In genomic region chr19:53773937-53774640, GRCm38 (mm10) we compare ENCODE assay signal across 8 mouse cellular contexts.
DNase-seq lines count a peak whose midpoint lies in the region; ATAC-seq and TF ChIP-seq lines count a peak whose summit lies in the region.
"Had no signal": no experiment of that assay in that cellular context is flagged by ENCODE, and none has a peak within 500 bp of the region (broad histone marks: within the 10 kb centered on the region; RNA-seq: fewer than 3 reads in every experiment).

No protein-coding gene starts in this region.

- ATAC-seq in embryonic facial prominence, embryonic 11.5 days (replicated peaks; ENCODE audit: insufficient number of reproducible peaks, low FRiP score, low TSS enrichment, low read depth), result 0 out of 2 replicates have a peak, but pooled peaks have one; percentile 14

- no peak overlapping the region for H3K27ac ChIP-seq in embryonic facial prominence, embryonic 11.5 days (replicated peaks; ENCODE audit: low read depth, low read length)
- H3K27ac ChIP-seq in heart, adult 2 months, result peak overlapping the region; percentile 65
- H3K27ac ChIP-seq: embryonic facial prominence, embryonic 15.5 days had no signal

- WGBS in embryonic facial prominence, embryonic 11.5 days, result 52% methylated on average over 11 of the region's 11 CpGs
- 30% methylated on average over 11 of the region's 11 CpGs for WGBS in heart, adult 2 months

- no peak overlapping the region for H3K4me3 ChIP-seq in embryonic facial prominence, embryonic 11.5 days (ENCODE audit: low read depth, low read length)
- no peak overlapping the region for H3K4me3 ChIP-seq in heart, adult 2 months
- H3K4me3 ChIP-seq: embryonic facial prominence, embryonic 15.5 days had no signal

- H3K27me3 ChIP-seq in embryonic facial prominence, embryonic 11.5 days (ENCODE audit: control insufficient read depth, insufficient read depth, low read length), result no peaks in the 10 kb centered on the region
- no peaks in the 10 kb centered on the region for H3K27me3 ChIP-seq in heart, adult 2 months (ENCODE audit: control insufficient read depth, insufficient read depth, low read length)
- H3K27me3 ChIP-seq: embryonic facial prominence, embryonic 15.5 days had no signal

- H3K79me2 ChIP-seq in heart, adult 2 months (replicated peaks; ENCODE audit: control insufficient read depth, insufficient read depth, low read length), result no peaks in the 10 kb centered on the region

- H3K9me3 ChIP-seq in embryonic facial prominence, embryonic 11.5 days (replicated peaks; ENCODE audit: control insufficient read depth, low read length), result no peaks in the 10 kb centered on the region
- H3K9me3 ChIP-seq: embryonic facial prominence, embryonic 15.5 days had no signal

- TF ChIP-seq EP300 in heart, adult 2 months (IDR thresholded peaks at IDR 0.05; ENCODE audit: insufficient read depth, low read depth, low read length), result no peak

- H3K9ac ChIP-seq in embryonic facial prominence, embryonic 11.5 days (replicated peaks; ENCODE audit: low read length), result no peak overlapping the region
- no peak overlapping the region for H3K9ac ChIP-seq in heart, adult 2 months (ENCODE audit: low read depth, low read length)
- H3K9ac ChIP-seq: embryonic facial prominence, embryonic 15.5 days had no signal

- H3K36me3 ChIP-seq in embryonic facial prominence, embryonic 11.5 days (replicated peaks; ENCODE audit: control insufficient read depth, insufficient read depth, low read depth, low read length), result no peaks in the 10 kb centered on the region
- H3K36me3 ChIP-seq in heart, adult 2 months (ENCODE audit: control insufficient read depth, insufficient read depth, low read length), result peaks cover 5% of the 10 kb centered on the region; the same call in 1 of the 2 replicates
- H3K36me3 ChIP-seq: embryonic facial prominence, embryonic 15.5 days had no signal

- no peak overlapping the region for H3K4me2 ChIP-seq in embryonic facial prominence, embryonic 11.5 days (ENCODE audit: low read depth, low read length)
- H3K4me2 ChIP-seq: embryonic facial prominence, embryonic 15.5 days had no signal

- no peak for TF ChIP-seq POLR2A in heart, adult 2 months (IDR thresholded peaks at IDR 0.05; ENCODE audit: insufficient read depth, low read depth, low read length)

- intact Hi-C loops in heart, adult 2 months (cut with DNase I), result loop anchor here (2.0 to 5.0 kb wide), 2 partner anchors 35 to 128 kb away; no protein-coding TSS in a partner anchor

- no peak for TF ChIP-seq CTCF in heart, adult 2 months (IDR thresholded peaks at IDR 0.05)

- DNase-seq in adrenal gland, postnatal 10 days, result peak; percentile 85
- DNase-seq in embryonic facial prominence, embryonic 11.5 days (ENCODE audit: low spot score), result peak; percentile 14
- DNase-seq in heart, adult 2 months, result peak; percentile 84 to 87
- DNase-seq in kidney, adult 11 months, result peak; percentile 85
- DNase-seq in lung, postnatal 25 days (ENCODE audit: low spot score), result peak; percentile 14
- DNase-seq in thymus, postnatal 0 days (ENCODE audit: low spot score), result peak; percentile 18
- no peak for DNase-seq in cerebellum, adult 9-11 months

- H3K4me1 ChIP-seq in embryonic facial prominence, embryonic 11.5 days (ENCODE audit: control insufficient read depth, insufficient read depth, low read length), result peaks cover 3% of the 10 kb centered on the region
- peaks cover 10% of the 10 kb centered on the region for H3K4me1 ChIP-seq in heart, adult 2 months (ENCODE audit: control insufficient read depth, insufficient read depth, low read length)
